Mouse (Mus musculus) C2C12 (cell line): ENCODE measurements around the gene Glb1l.

ENCODE experiments used
- CEBPB ChIP-seq: IDR thresholded peaks from one replicate; pipeline ENCODE4 v1.6.1; 2011; ENCODE audit warnings: low read depth, mild to moderate bottlenecking, control low read depth, moderate library complexity
- CTCF ChIP-seq: IDR thresholded peaks from one replicate; pipeline ENCODE4 v1.5.1; 2011; ENCODE audit not compliant: control insufficient read depth, insufficient read depth, insufficient read length
- MYOD1 ChIP-seq: IDR thresholded peaks from one replicate; pipeline ENCODE4 v1.6.1; 2011; ENCODE audit warnings: low read depth; ENCODE audit not compliant: control insufficient read depth, insufficient read length
- MYOG ChIP-seq: IDR thresholded peaks from one replicate; pipeline ENCODE4 v1.6.1; 2011; ENCODE audit not compliant: control insufficient read depth, insufficient read length; ENCODE audit errors: extremely low read depth
- USF1 ChIP-seq: IDR thresholded peaks from one replicate; pipeline ENCODE4 v1.6.1; 2011; ENCODE audit warnings: low read depth, mild to moderate bottlenecking, control low read depth, moderate library complexity

DNA sequence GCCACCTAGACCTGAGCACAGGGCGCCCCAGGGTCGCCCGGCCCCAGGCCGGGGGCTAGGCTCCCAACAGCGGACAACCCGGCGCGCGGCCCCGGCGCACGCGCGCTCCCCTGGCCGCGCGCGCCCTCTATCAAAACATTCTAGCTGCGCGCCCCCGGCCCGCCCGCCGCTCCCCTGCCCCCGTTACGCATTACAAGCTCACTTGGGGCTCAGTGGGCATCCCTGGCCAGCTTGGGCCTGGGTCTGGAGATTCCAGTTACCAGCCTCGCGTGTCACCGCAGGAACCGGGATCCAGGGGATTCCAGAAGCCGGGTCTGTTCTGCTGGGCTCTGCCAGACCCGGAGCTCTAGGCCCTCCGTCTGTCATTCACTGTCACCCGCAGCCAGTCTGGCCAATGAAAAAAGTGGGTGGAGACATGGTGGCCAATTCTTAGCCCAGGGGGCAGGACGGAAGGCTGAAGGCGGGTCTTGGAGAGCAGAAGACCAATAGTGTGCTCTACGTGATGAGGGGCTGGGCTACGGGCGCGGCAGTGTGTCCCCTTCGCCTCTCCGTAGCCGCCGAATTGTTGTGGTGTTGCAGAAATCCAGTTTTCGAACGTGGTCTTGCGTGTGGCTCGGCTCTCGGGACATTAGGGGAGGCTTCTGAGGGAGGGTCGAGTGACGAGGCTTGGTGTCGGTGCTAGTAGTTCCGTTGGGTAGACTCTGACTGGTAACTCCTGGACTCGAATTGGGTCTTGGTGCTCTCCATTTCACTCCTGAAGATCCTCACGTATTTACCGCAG is 18.8 kb downstream of the Glb1l start, which contains the start of the genes Ankzf1 and Atg9a:
- TF ChIP-seq CTCF (no peak), MYOD1 (no peak), USF1 (no peak), CEBPB (no peak), MYOG (no peak)
